In the genomic region with DNA sequence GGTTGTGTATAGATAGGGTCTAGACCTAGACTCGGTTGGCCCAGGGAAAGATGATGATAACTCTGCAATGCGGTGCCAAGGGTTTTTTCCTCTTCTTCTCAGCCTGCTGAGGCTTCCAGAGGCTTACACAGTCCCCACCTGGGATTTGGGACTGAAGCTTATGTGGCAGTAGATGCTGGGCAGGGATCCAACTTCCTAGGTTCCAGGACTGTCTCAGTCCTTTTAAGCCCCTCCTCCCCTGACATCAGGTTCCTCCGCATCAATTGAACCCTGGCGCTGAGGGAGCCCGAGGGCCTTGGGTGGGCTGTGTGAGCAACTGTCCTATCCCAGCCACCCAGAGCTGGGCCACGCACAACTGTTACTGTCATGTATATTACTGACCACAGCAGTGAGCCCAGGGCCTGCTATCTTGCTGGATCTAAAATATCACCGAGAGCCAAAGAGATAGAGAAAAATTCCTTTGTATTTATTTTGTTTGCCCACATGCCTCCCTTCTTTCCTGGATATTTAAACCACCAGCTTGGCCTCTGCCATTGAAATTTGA, we compare ENCODE assay signal across 17 mouse cellular contexts. TPM values are rescaled to one million over a fixed set of nuclear protein-coding genes. Genes with fewer than 3 reads are reported as not detected.
DNase-seq lines count a peak whose midpoint lies in the region; ATAC-seq and TF ChIP-seq lines count a peak whose summit lies in the region.
"Had no signal": no experiment of that assay in that cellular context is flagged by ENCODE, and none has a peak within 500 bp of the region (broad histone marks: within the 10 kb centered on the region; RNA-seq: fewer than 3 reads in every experiment).

No protein-coding gene starts in this region.

- no peaks in the 10 kb centered on the region for H3K27me3 ChIP-seq in hindbrain, embryonic 12.5 days
- no peaks in the 10 kb centered on the region for H3K27me3 ChIP-seq in hindbrain, embryonic 11.5 days (ENCODE audit: control insufficient read depth, insufficient read depth, low read length)
- no peaks in the 10 kb centered on the region for H3K27me3 ChIP-seq in C2C12 (ENCODE audit: control insufficient read depth, insufficient read depth, insufficient read length)
- H3K27me3 ChIP-seq: kidney, embryonic 15.5 days; limb, embryonic 13.5 days; neural tube, embryonic 15.5 days had no signal

- no peak for ATAC-seq in cerebellum, adult (ENCODE audit: insufficient number of reproducible peaks, low FRiP score, low TSS enrichment)
- ATAC-seq in hindbrain, embryonic 12.5 days (ENCODE audit: low FRiP score) = no peak
- no peak for ATAC-seq in hindbrain, embryonic 11.5 days (ENCODE audit: low FRiP score)
- ATAC-seq: intestine, postnatal 0 days had no signal

- H3K4me1 ChIP-seq in hindbrain, embryonic 12.5 days = peaks cover 32% of the 10 kb centered on the region
- peaks cover 8% of the 10 kb centered on the region for H3K4me1 ChIP-seq in hindbrain, embryonic 11.5 days (replicated peaks; ENCODE audit: control insufficient read depth, insufficient read depth, low read length)

- WGBS in hindbrain, embryonic 12.5 days = 86% methylated on average over 7 of the region's 7 CpGs
- 94% methylated on average over 7 of the region's 7 CpGs for WGBS in hindbrain, embryonic 11.5 days

- intact Hi-C loops in left cerebral cortex, postnatal 10 days (cut with DNase I) = loop anchor here (5.0 kb wide), 1 partner anchor 34 kb away; a partner anchor contains a TSS

- TF ChIP-seq CTCF in C2C12 (IDR thresholded peaks at IDR 0.05; ENCODE audit: control insufficient read depth, insufficient read depth, insufficient read length) = no peak
- TF ChIP-seq CTCF in brain, embryonic 14.5 days (IDR thresholded peaks at IDR 0.05; ENCODE audit: borderline replicate concordance, extremely low read depth, insufficient read depth, insufficient read length) = no peak

- peaks cover 42% of the 10 kb centered on the region for H3K79me3 ChIP-seq in C2C12 (ENCODE audit: low read depth)

- peaks cover 72% of the 10 kb centered on the region for H3K79me2 ChIP-seq in C2C12 (ENCODE audit: control insufficient read depth, insufficient read depth)

- no peak overlapping the region for H3K4me2 ChIP-seq in hindbrain, embryonic 12.5 days (replicated peaks)
- no peak overlapping the region for H3K4me2 ChIP-seq in hindbrain, embryonic 11.5 days (replicated peaks; ENCODE audit: low read depth, low read length)
- H3K4me2 ChIP-seq: kidney, embryonic 15.5 days; limb, embryonic 13.5 days; liver, embryonic 11.5 days; midbrain, embryonic 12.5 days; neural tube, embryonic 15.5 days had no signal

- H3K27ac ChIP-seq in hindbrain, embryonic 12.5 days = 0 out of 2 replicates have a peak overlapping the region, but pooled peaks have one; percentile 12
- no peak overlapping the region for H3K27ac ChIP-seq in hindbrain, embryonic 11.5 days (ENCODE audit: low read depth, low read length)
- H3K27ac ChIP-seq: kidney, embryonic 15.5 days; layer of hippocampus, adult 2 months; left cerebral cortex, adult 2 months; limb, embryonic 13.5 days; midbrain, embryonic 12.5 days; neural tube, embryonic 15.5 days had no signal

- H3ac ChIP-seq in C2C12 (ENCODE audit: control insufficient read depth, insufficient read length, low read depth) = no peak overlapping the region

- no peaks in the 10 kb centered on the region for H3K9me3 ChIP-seq in hindbrain, embryonic 12.5 days (replicated peaks)
- no peaks in the 10 kb centered on the region for H3K9me3 ChIP-seq in hindbrain, embryonic 11.5 days (ENCODE audit: control insufficient read depth, low read length)
- H3K9me3 ChIP-seq: kidney, embryonic 15.5 days; limb, embryonic 13.5 days; megakaryocyte, embryonic 14.5 days; midbrain, embryonic 12.5 days; neural tube, embryonic 15.5 days had no signal

- peak; percentile 49 to 52 for DNase-seq in cerebellum, postnatal 10 days
- no peak for DNase-seq in hindbrain, embryonic 11.5 days (ENCODE audit: low spot score)
- peak; percentile 31 for DNase-seq in brain, embryonic 14.5 days (ENCODE audit: low read depth)
- no peak for DNase-seq in left cerebral cortex, postnatal 10 days (ENCODE audit: extremely low spot score in 1 of 2, low spot score in 2 of 2)
- DNase-seq in frontal cortex, postnatal 36 days (ENCODE audit: low spot score in 2 of 2) = no peak

- TF ChIP-seq POLR2A in brain, embryonic 14.5 days (IDR thresholded peaks at IDR 0.05; ENCODE audit: borderline replicate concordance, extremely low read depth, insufficient read depth, insufficient read length, poor library complexity, severe bottlenecking) = no peak

- no peak overlapping the region for H3K9ac ChIP-seq in hindbrain, embryonic 12.5 days
- no peak overlapping the region for H3K9ac ChIP-seq in hindbrain, embryonic 11.5 days (ENCODE audit: low read depth, low read length)
- H3K9ac ChIP-seq: kidney, embryonic 15.5 days; limb, embryonic 13.5 days; midbrain, embryonic 12.5 days; neural tube, embryonic 15.5 days had no signal

- H3K4me3 ChIP-seq in hindbrain, embryonic 12.5 days = no peak overlapping the region
- no peak overlapping the region for H3K4me3 ChIP-seq in hindbrain, embryonic 11.5 days (ENCODE audit: low read depth, low read length)
- no peak overlapping the region for H3K4me3 ChIP-seq in C2C12 (ENCODE audit: insufficient read depth, poor library complexity, severe bottlenecking)
- H3K4me3 ChIP-seq: kidney, embryonic 15.5 days; layer of hippocampus, adult 2 months; left cerebral cortex, adult 2 months; limb, embryonic 13.5 days; megakaryocyte, embryonic 14.5 days; midbrain, embryonic 12.5 days; neural tube, embryonic 15.5 days had no signal

- H3K36me3 ChIP-seq in hindbrain, embryonic 12.5 days = peaks cover 35% of the 10 kb centered on the region
- no peaks in the 10 kb centered on the region for H3K36me3 ChIP-seq in hindbrain, embryonic 11.5 days (ENCODE audit: control insufficient read depth, insufficient read depth, low read length)
- H3K36me3 ChIP-seq in C2C12 (ENCODE audit: control insufficient read depth, insufficient read depth) = peaks cover 81% of the 10 kb centered on the region

TF ChIP-seq in C2C12, 6 proteins besides CTCF, POLR2A, EP300 and RAD21:
- TF ChIP-seq MYOD1 (IDR thresholded peaks at IDR 0.05; ENCODE audit: control insufficient read depth, insufficient read length, low read depth) (peak; percentile 37), MAX (IDR thresholded peaks at IDR 0.05) (no peak), MYOG (IDR thresholded peaks at IDR 0.05; ENCODE audit: control insufficient read depth, extremely low read depth, insufficient read length) (no peak), FOSL1 (IDR thresholded peaks at IDR 0.05; ENCODE audit: insufficient read depth, low read length, poor library complexity, severe bottlenecking) (no peak)

RNA-seq across cellular contexts. Expression of a gene that starts 35.8 kb away (rescaled TPM):
- 42.2 and 43.8 TPM in 2 replicates for polyA plus RNA-seq in hindbrain, embryonic 12.5 days (2016; fragmentation: Nextera tagmentation; extraction: Ambion mirVana)
- 11.6 and 13.1 TPM in 2 replicates for polyA plus RNA-seq in hindbrain, embryonic 11.5 days (2014; fragmentation: Nextera tagmentation; extraction: Ambion mirVana)
- 294 TPM for polyA plus RNA-seq in C2C12 (2012; fragmentation: generic; extraction: Trizol)
- 40.2 and 47.0 TPM in 2 replicates for polyA plus RNA-seq in brain, embryonic 14.5 days (2012; rRNA removed)
- total RNA-seq in left cerebral cortex, postnatal 10 days (2021) = 10 to 100 TPM; 26.0 to 26.6 TPM

RNA-seq across cellular contexts. Expression of a gene that starts 49.6 kb away (rescaled TPM):
- polyA plus RNA-seq in hindbrain, embryonic 12.5 days (2016; fragmentation: Nextera tagmentation; extraction: Ambion mirVana) = 101 and 114 TPM in 2 replicates
- polyA plus RNA-seq in hindbrain, embryonic 11.5 days (2014; fragmentation: Nextera tagmentation; extraction: Ambion mirVana) = 129 and 134 TPM in 2 replicates
- 3,677 TPM for polyA plus RNA-seq in C2C12 (2012; fragmentation: generic; extraction: Trizol)
- 554 and 748 TPM in 2 replicates for polyA plus RNA-seq in brain, embryonic 14.5 days (2012; rRNA removed)
- total RNA-seq in left cerebral cortex, postnatal 10 days (2021) = 100 to 1,000 TPM; 145 to 166 TPM

RNA-seq across cellular contexts. Expression of a gene that starts 49.7 kb away (rescaled TPM):
- 19.0 and 22.0 TPM in 2 replicates for polyA plus RNA-seq in hindbrain, embryonic 12.5 days (2016; fragmentation: Nextera tagmentation; extraction: Ambion mirVana)
- polyA plus RNA-seq in hindbrain, embryonic 11.5 days (2014; fragmentation: Nextera tagmentation; extraction: Ambion mirVana) = 8.0 and 8.7 TPM in 2 replicates
- 10.3 TPM for polyA plus RNA-seq in C2C12 (2012; fragmentation: generic; extraction: Trizol)
- polyA plus RNA-seq in brain, embryonic 14.5 days (2012; rRNA removed) = 28.4 and 31.8 TPM in 2 replicates
- 10 to 100 TPM; 36.3 to 38.9 TPM for total RNA-seq in left cerebral cortex, postnatal 10 days (2021)

Comparison
In these comparisons a context has a peak if more than half of its experiments do, and no peak if none do; other contexts are left out.
1. DNase-seq: peak in cerebellum, postnatal 10 days (2 of 2) and brain, embryonic 14.5 days (single experiment); none in hindbrain, embryonic 11.5 days (single experiment), left cerebral cortex, postnatal 10 days (0 of 2) and frontal cortex, postnatal 36 days (0 of 2).